Mouse (Mus musculus) liver, adult 2 months (tissue): ENCODE measurements at regions not wholly inside any gene's neighbourhood (a gene's known extent, or its start where the extent isn't known, plus 50 kb on each side); places are given as distances from the start of the nearest gene placed in this dataset.

Experiments
- DNase-seq: peaks from one replicate; pipeline ENCODE4 v3.0.0-alpha.2; 2011; ENCODE audit warnings: low read depth, low spot score; ENCODE audit errors: extremely low read depth
- H3K27ac ChIP-seq: fragments of 200-500 bp; replicated peaks from 2 replicates; pipeline ENCODE4 v1.5.1; 2012; ENCODE audit warnings: low read depth, mild to moderate bottlenecking, control low read depth, inconsistent platforms, low read length; ENCODE audit not compliant: insufficient read depth
- H3K27me3 ChIP-seq: fragments of 200-500 bp; 2 replicates; pipeline ENCODE4 v1.6.1; 2012; ENCODE audit warnings: mild to moderate bottlenecking, moderate library complexity, low read length, inconsistent platforms; ENCODE audit not compliant: control insufficient read depth, insufficient read depth
- H3K36me3 ChIP-seq: fragments of 200-500 bp; 2 replicates; pipeline ENCODE4 v1.6.1; 2012; ENCODE audit warnings: low read length, inconsistent platforms; ENCODE audit not compliant: control insufficient read depth, insufficient read depth
- H3K4me1 ChIP-seq: fragments of 200-500 bp; 2 replicates; pipeline ENCODE4 v1.6.1; 2011; ENCODE audit warnings: low read length; ENCODE audit not compliant: control insufficient read depth, insufficient read depth
- H3K4me3 ChIP-seq: fragments of 200-500 bp; 2 replicates; pipeline ENCODE4 v1.5.1; 2011; ENCODE audit warnings: low read depth, mild to moderate bottlenecking, control low read depth, low read length, moderate library complexity; ENCODE audit not compliant: insufficient read depth
- H3K79me2 ChIP-seq: fragments of 200-500 bp; 2 replicates; pipeline ENCODE4 v1.6.1; 2012; ENCODE audit warnings: inconsistent platforms, mild to moderate bottlenecking, low read length, moderate library complexity; ENCODE audit not compliant: control insufficient read depth, insufficient read depth
- H3K9ac ChIP-seq: fragments of 200-500 bp; 2 replicates; pipeline ENCODE4 v1.6.1; 2012; ENCODE audit warnings: low read depth, mild to moderate bottlenecking, control low read depth, inconsistent platforms, low read length
- CTCF ChIP-seq: fragments of 200-500 bp; IDR thresholded peaks from 2 replicates; pipeline ENCODE4 v1.5.1; 2011; ENCODE audit warnings: low read depth, low read length, control low read depth
- POLR2A ChIP-seq: fragments of 200-500 bp; IDR thresholded peaks from 2 replicates; pipeline ENCODE4 v1.6.1; 2011; ENCODE audit warnings: low read length, control low read depth; ENCODE audit not compliant: insufficient read depth; ENCODE audit errors: extremely low read depth
- WGBS: fragments of 180-500 bp; shearing (Covaris S2); methylation state at CpG from one replicate; pipeline ENCODE4 v1.1.7; 2018; 5-methylcytosine and 5-hydroxymethylcytosine counted together

- WGBS, result 85% methylated on average over 12 of the region's 12 CpGs
- Histone ChIP-seq H3K36me3 (no peaks in the 10 kb centered on the region), H3K4me3 (no peak overlapping the region), H3K27me3 (no peaks in the 10 kb centered on the region), H3K79me2 (no peaks in the 10 kb centered on the region), H3K9ac (no peak overlapping the region), H3K4me1 (no peaks in the 10 kb centered on the region), H3K27ac (no peak overlapping the region)
- DNase-seq, result no peak
- no peak for TF ChIP-seq POLR2A
- no peak for TF ChIP-seq CTCF
Observed at GRCm38 (mm10) chr13:58495390-58496073, 92.4 kb upstream of the Hnrnpk start.

- no peak for DNase-seq
- Histone ChIP-seq H3K27ac (no peak overlapping the region), H3K36me3 (no peaks in the 10 kb centered on the region), H3K4me3 (no peak overlapping the region), H3K27me3 (no peaks in the 10 kb centered on the region), H3K4me1 (no peaks in the 10 kb centered on the region), H3K79me2 (no peaks in the 10 kb centered on the region), H3K9ac (no peak overlapping the region)
- WGBS, result 45% methylated on average over 5 of the region's 5 CpGs
- TF ChIP-seq CTCF (no peak), POLR2A (no peak)
Observed at GRCm38 (mm10) chr13:58494726-58495125, 91.6 kb upstream of the Hnrnpk start.

GRCm38 (mm10) chr13:58490829-58491228, 87.7 kb upstream of the Hnrnpk start:
- H3K27ac ChIP-seq, result no peak overlapping the region
- H3K9ac ChIP-seq, result no peak overlapping the region
- no peaks in the 10 kb centered on the region for H3K79me2 ChIP-seq
- DNase-seq, result no peak
- no peaks in the 10 kb centered on the region for H3K27me3 ChIP-seq
- H3K36me3 ChIP-seq, result no peaks in the 10 kb centered on the region
- TF ChIP-seq CTCF, result no peak
- no peak for TF ChIP-seq POLR2A
- H3K4me3 ChIP-seq, result no peak overlapping the region
- no peaks in the 10 kb centered on the region for H3K4me1 ChIP-seq
- 72% methylated on average over 8 of the region's 8 CpGs for WGBS

GRCm38 (mm10) chr13:58485011-58485410, 81.9 kb upstream of the Hnrnpk start:
- DNase-seq, result no peak
- 94% methylated on average over 10 of the region's 10 CpGs for WGBS
- Histone ChIP-seq H3K27ac (no peak overlapping the region), H3K4me3 (no peak overlapping the region), H3K36me3 (no peaks in the 10 kb centered on the region), H3K9ac (no peak overlapping the region), H3K79me2 (no peaks in the 10 kb centered on the region), H3K27me3 (no peaks in the 10 kb centered on the region), H3K4me1 (no peaks in the 10 kb centered on the region)
- TF ChIP-seq CTCF, result no peak
- TF ChIP-seq POLR2A, result no peak

GRCm38 (mm10) chr13:58482701-58483100, 79.6 kb upstream of the Hnrnpk start:
- WGBS, result 68% methylated on average over 9 of the region's 9 CpGs
- Histone ChIP-seq H3K36me3 (no peaks in the 10 kb centered on the region), H3K4me3 (no peak overlapping the region), H3K79me2 (no peaks in the 10 kb centered on the region), H3K4me1 (no peaks in the 10 kb centered on the region), H3K9ac (no peak overlapping the region), H3K27me3 (no peaks in the 10 kb centered on the region), H3K27ac (no peak overlapping the region)
- DNase-seq, result no peak
- TF ChIP-seq POLR2A, result no peak
- TF ChIP-seq CTCF, result no peak

DNA sequence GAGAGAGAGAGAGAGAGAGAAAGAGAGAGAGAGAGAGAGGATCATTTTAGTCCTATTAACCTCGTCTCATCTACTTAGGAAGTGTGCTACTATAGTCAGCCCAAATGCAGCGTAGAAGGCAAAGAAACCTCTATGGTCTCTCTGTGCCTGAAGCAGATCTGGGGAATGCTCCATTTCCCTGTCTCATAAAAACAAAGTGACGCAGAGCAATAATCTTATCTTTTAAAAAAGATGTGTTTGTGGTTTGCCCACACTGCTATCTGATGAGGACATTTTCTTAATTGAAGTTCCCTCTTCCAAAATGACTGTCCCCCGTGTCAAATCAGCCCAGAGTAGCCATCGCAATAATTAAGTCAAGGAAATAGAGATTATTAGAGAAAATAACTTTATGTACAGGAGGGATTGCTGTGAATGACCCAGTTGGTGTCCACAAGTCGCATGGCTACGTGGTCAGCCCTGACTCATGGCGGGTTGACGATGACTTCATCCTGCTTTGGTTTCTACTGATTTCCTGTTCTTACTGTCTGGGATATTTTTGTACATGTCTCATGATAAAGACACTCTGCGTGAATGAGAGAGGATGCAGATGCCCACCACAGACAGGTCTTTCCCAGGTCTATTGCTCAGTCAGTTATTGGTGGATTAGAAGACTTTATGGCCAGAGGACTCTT, 77.9 kb upstream of the Hnrnpk start:
- H3K79me2 ChIP-seq, result no peaks in the 10 kb centered on the region
- no peaks in the 10 kb centered on the region for H3K27me3 ChIP-seq
- no peaks in the 10 kb centered on the region for H3K4me1 ChIP-seq
- no peak overlapping the region for H3K4me3 ChIP-seq
- no peak for DNase-seq
- H3K9ac ChIP-seq, result no peak overlapping the region
- no peak overlapping the region for H3K27ac ChIP-seq
- no peaks in the 10 kb centered on the region for H3K36me3 ChIP-seq
- 76% methylated on average over 10 of the region's 10 CpGs for WGBS
- TF ChIP-seq POLR2A, result no peak
- TF ChIP-seq CTCF, result no peak
